Mouse (Mus musculus): ENCODE measurements around the gene Bbip1. TPM values are rescaled to one million over a fixed set of nuclear protein-coding genes. Genes with fewer than 3 reads are reported as not detected.

Bbip1 gene
- polyA plus RNA-seq, 1 experiment = 63.0 TPM

GRCm38 (mm10) chr19:53885450-53885849 lies 59.0 kb downstream of the Bbip1 start:
- H3K27ac ChIP-seq (ENCODE audit: control insufficient read depth, insufficient read depth, low read depth, low read length) = no peak overlapping the region
- TF ChIP-seq CTCF (IDR thresholded peaks at IDR 0.05; ENCODE audit: control insufficient read depth, insufficient read depth, insufficient replicate concordance, low read depth, low read length) (no peak), POLR2A (IDR thresholded peaks at IDR 0.05; ENCODE audit: control insufficient read depth, low read depth, low read length) (no peak)

DNA sequence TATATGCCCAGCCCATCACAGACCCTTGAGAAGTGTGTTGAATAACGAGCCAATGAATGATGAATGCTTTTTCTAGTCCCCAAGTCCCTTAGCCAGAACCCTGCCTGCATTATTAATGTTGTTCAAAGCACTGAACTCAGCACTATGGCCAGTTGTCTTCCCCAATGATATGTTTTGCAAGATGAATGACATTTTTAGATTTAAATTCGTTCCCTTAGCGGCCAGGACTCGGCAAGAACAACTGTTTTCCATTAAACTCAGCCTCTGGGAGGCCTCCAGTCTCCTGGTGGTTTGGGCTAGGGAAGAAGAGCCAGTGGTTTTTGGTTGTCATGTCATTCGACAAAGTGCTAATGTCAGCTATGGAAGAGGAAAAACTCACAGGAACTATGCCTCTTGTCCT lies 62.6 kb downstream of the Bbip1 start:
- H3K4me1 ChIP-seq (ENCODE audit: control insufficient read depth, insufficient read depth, low read length) = no peaks in the 10 kb centered on the region
- no peak for TF ChIP-seq POLR2A (IDR thresholded peaks at IDR 0.05; ENCODE audit: control insufficient read depth, low read depth, low read length)
- no peak overlapping the region for H3K4me3 ChIP-seq (ENCODE audit: control insufficient read depth, low read depth, low read length)
- H3K27me3 ChIP-seq (ENCODE audit: control insufficient read depth, insufficient read depth, low read length) = no peaks in the 10 kb centered on the region
- no peaks in the 10 kb centered on the region for H3K36me3 ChIP-seq (ENCODE audit: control insufficient read depth, insufficient read depth, low read length)
- no peak overlapping the region for H3K27ac ChIP-seq (ENCODE audit: control insufficient read depth, insufficient read depth, low read depth, low read length)

More at GRCm38 (mm10) chr19:53885450-53885849, 59.0 kb downstream of the Bbip1 start:
- Histone ChIP-seq H3K27me3 (ENCODE audit: control insufficient read depth, insufficient read depth, low read length) (no peaks in the 10 kb centered on the region), H3K4me1 (ENCODE audit: control insufficient read depth, insufficient read depth, low read length) (no peaks in the 10 kb centered on the region), H3K36me3 (ENCODE audit: control insufficient read depth, insufficient read depth, low read length) (no peaks in the 10 kb centered on the region), H3K4me3 (ENCODE audit: control insufficient read depth, low read depth, low read length) (no peak overlapping the region)

DNA sequence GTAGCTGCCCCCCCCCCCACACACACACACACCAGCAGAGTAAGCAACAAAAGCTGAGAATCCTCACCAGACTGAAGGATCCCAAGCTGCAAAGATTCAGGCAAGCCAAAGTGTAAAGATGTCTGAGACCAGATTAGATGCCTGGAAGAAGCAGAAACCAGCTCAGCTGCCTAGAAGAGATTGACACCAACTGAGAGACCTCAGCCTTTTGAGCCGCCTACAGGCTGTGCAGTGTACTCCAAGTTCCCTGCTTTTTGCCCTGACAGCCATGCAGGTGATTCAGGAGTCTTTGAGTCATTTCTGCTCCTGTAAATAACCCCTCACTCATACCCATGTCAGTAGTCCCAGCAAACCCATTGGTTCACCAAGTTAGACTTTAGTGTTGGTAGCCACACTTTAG lies 64.0 kb downstream of the Bbip1 start:
- H3K4me1 ChIP-seq (ENCODE audit: control insufficient read depth, insufficient read depth, low read length) = no peaks in the 10 kb centered on the region
- H3K27me3 ChIP-seq (ENCODE audit: control insufficient read depth, insufficient read depth, low read length) = no peaks in the 10 kb centered on the region
- TF ChIP-seq POLR2A (IDR thresholded peaks at IDR 0.05; ENCODE audit: control insufficient read depth, low read depth, low read length) = no peak
- TF ChIP-seq CTCF (IDR thresholded peaks at IDR 0.05; ENCODE audit: control insufficient read depth, insufficient read depth, insufficient replicate concordance, low read depth, low read length) = no peak
- H3K36me3 ChIP-seq (ENCODE audit: control insufficient read depth, insufficient read depth, low read length) = no peaks in the 10 kb centered on the region
- no peak overlapping the region for H3K27ac ChIP-seq (ENCODE audit: control insufficient read depth, insufficient read depth, low read depth, low read length)
- no peak overlapping the region for H3K4me3 ChIP-seq (ENCODE audit: control insufficient read depth, low read depth, low read length)

Other genes starting within 250 kb of the Bbip1 start
- gene Pdcd4, start 52.4 kb downstream of the Bbip1 start, polyA plus RNA-seq (2012; rRNA removed) = 37.1 and 46.6 TPM in 2 replicates
- gene Shoc2, start 321 bp downstream of the Bbip1 start, polyA plus RNA-seq (2012; rRNA removed) = 7.2 and 9.5 TPM in 2 replicates
- 0.14 and 0.76 TPM in 2 replicates for gene Adra2a, start 99.5 kb upstream of the Bbip1 start, polyA plus RNA-seq (2012; rRNA removed)